Mouse (Mus musculus): ENCODE measurements around the gene Adad2.

The Adad2 gene

DNA sequence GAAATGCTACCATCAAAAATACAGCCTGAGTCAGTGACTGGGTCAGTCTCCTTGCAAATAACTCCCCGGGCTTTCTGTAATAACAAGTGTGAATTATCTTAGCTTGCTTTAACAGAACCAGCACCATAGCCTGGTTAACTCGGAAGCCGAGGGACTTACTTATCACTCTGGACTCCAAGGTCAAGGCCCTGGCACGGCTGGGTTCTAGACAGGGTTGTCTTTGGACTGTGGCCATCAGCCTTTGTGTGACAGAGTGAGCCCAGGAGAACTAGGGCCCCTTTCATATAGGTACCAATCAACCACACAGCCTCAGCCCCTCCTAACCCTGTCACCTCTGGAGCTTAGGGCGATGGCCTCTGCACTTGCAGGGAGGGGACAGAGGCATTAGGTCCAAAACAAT, 28.5 kb downstream of the Adad2 start:
- WGBS = 92% methylated on average over 5 of the region's 5 CpGs

DNA sequence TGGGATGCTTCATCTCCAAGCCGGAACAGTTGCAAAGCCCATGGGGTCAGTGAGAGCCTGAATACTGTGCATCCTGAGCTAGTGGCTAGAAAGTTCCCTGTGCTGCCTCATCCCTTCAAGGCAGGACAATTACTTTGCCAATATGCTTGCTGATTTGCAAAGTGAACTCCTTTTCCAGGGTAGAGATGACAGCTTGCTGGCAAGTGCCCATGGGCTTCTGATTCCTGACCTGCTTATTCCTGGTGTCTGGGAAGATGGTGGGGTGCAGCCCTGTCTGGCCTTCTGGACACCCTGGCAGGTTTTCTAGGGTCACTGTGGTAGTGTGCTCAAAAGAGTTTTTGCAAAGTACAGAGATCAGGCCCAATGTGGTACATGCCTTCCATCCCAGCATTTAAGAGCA, 30.4 kb downstream of the Adad2 start:
- 92% methylated on average over 1 of the region's 1 CpGs for WGBS

DNA sequence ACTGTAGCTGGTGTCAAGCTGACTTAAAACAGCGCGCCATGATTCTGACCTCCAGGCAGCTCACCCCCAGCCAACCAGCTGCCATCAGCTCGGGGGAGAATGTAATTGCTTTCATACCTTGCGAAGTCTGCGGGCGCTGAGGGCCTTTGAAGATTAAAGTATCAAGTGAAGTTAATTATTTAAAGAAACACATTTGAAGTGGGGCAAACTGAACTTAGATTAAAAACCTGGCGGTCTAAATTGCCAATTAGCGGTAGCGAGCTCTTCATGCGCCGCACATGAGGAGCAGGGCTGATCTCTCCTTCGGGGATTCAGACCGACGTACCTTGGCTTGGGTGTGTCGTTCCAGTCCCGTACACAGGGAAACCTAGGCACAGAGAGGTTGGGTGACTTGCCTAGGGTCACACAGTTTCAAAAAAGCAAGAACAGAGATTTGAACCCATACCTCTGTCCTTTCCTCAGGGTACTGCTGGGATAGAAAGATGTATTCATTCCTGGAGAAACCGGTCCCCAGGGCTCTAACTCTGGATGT, 31.9 kb downstream of the Adad2 start:
- 79% methylated on average over 17 of the region's 17 CpGs for WGBS

DNA sequence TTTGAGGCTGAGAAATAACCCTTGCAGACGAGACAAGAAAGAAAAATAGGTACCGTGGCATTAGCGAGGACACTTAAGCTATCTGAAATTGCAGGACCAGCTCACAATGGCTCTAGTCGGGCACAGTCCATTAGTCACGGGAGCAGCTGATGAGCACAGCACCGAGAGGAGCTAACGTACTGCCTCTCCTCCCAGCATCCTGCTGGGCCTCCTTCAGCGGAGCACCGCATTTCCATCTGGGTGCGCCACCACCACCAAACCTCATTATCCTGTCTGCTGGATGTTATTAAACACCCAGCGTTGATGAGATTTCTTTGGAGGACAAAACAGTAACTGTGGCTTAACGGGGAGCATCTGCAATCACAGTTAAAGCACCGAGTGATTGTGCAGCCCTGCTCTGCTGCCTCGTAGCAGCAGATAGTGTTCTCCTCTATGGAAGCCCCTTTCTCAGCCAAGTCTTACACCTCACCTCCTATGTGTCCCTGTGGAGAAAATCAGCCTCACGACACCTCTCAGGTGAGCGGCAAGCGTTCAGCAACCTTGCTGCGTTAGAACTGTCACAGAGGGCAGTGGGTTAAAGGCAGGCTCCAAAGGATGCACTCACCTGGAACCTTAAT, 32.5 kb downstream of the Adad2 start:
- WGBS = 72% methylated on average over 18 of the region's 18 CpGs

GRCm38 (mm10) chr8:119646197-119646596, 33.6 kb downstream of the Adad2 start:
- WGBS = 83% methylated on average over 3 of the region's 3 CpGs

- WGBS = 80% methylated on average over 7 of the region's 7 CpGs
Measured at GRCm38 (mm10) chr8:119646846-119647245, 34.3 kb downstream of the Adad2 start.

GRCm38 (mm10) chr8:119651324-119651723, 38.8 kb downstream of the Adad2 start:
- 79% methylated on average over 2 of the region's 2 CpGs for WGBS

GRCm38 (mm10) chr8:119656709-119657464, 44.3 kb downstream of the Adad2 start:
- 56% methylated on average over 5 of the region's 5 CpGs for WGBS

DNA sequence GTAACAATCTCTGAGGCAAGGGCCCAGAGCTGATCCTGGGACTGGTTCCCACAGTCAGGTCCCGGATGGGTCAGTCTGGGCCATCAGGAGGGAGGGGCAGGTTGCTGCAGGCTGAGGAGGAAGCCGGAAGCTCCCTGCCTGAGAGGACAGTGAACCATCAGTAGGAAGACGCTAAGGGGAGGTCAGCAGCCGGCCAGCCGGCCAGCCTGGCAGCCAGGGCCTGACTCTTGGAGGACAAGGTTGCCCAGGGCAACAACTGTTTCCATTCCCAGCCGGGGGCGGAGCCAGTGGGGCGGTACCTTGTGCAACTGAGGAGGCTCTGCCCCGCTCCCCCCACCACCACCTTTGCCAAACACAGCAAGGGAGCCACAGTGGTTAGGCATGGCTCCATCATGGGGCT, 48.5 kb downstream of the Adad2 start:
- WGBS = 32% methylated on average over 9 of the region's 9 CpGs

- 74% methylated on average over 6 of the region's 6 CpGs for WGBS
Measured at GRCm38 (mm10) chr8:119661892-119662291, 49.3 kb downstream of the Adad2 start.

GRCm38 (mm10) chr8:119663440-119663839, 50.9 kb downstream of the Adad2 start:
- WGBS = 74% methylated on average over 11 of the region's 11 CpGs

- WGBS = 75% methylated on average over 6 of the region's 6 CpGs
Measured at GRCm38 (mm10) chr8:119665270-119665669, 52.7 kb downstream of the Adad2 start.

All from cerebral cortex, adult 2 months (tissue).